Mouse (Mus musculus) hindbrain, postnatal 0 days (tissue): ENCODE results near the gene Satb1. TPM values are rescaled to one million over a fixed set of nuclear protein-coding genes. Genes with fewer than 3 reads are reported as not detected.

Experiments
- ATAC-seq: fragments of 200-750 bp; cut with Nextera tagmentation; 2 replicates; pipeline ENCODE4 v1.8.0; 2017; ENCODE audit warnings: mild to moderate bottlenecking, moderate TSS enrichment, moderate library complexity
- DNase-seq: peaks from one replicate; pipeline ENCODE4 v3.0.0-alpha.2; 2015; ENCODE audit warnings: low spot score
- H3K27ac ChIP-seq: fragments of 300-500 bp; sonication (generic); 2 replicates; pipeline ENCODE4 v1.5.1; 2014; ENCODE audit warnings: mild to moderate bottlenecking
- H3K27me3 ChIP-seq: fragments of 300-500 bp; sonication (generic); 2 replicates; pipeline ENCODE4 v1.6.1; 2014; ENCODE audit warnings: low read length, mixed read lengths; ENCODE audit not compliant: insufficient read depth
- H3K36me3 ChIP-seq: fragments of 300-500 bp; sonication (generic); 2 replicates; pipeline ENCODE4 v1.6.1; 2014; ENCODE audit warnings: low read length, mixed read lengths; ENCODE audit not compliant: insufficient read depth
- H3K4me1 ChIP-seq: fragments of 300-500 bp; sonication (generic); 2 replicates; pipeline ENCODE4 v1.6.1; 2014; ENCODE audit warnings: antibody characterized with exemption, low read length, mixed read lengths; ENCODE audit not compliant: insufficient read depth
- H3K4me2 ChIP-seq: fragments of 300-500 bp; sonication (generic); 2 replicates; pipeline ENCODE4 v1.6.1; 2014; ENCODE audit warnings: low read depth, mild to moderate bottlenecking, low read length, moderate library complexity, mixed read lengths
- H3K4me3 ChIP-seq: fragments of 300-500 bp; sonication (generic); 2 replicates; pipeline ENCODE4 v1.5.1; 2014; ENCODE audit warnings: low read length
- H3K9ac ChIP-seq: fragments of 300-500 bp; sonication (generic); replicated peaks from 2 replicates; pipeline ENCODE4 v1.6.1; 2014; ENCODE audit warnings: mild to moderate bottlenecking, low read length, moderate library complexity, mixed read lengths
- H3K9me3 ChIP-seq: fragments of 300-500 bp; sonication (generic); 2 replicates; pipeline ENCODE4 v1.6.1; 2016; ENCODE audit warnings: low read length, mixed read lengths
- CTCF ChIP-seq: IDR thresholded peaks from 2 replicates; pipeline ENCODE4 v1.5.1; 2016; ENCODE audit warnings: antibody characterized with exemption, control low read depth, low read depth
- WGBS: fragments of 180-500 bp; shearing (Covaris S2); extraction: QIAGEN DNeasy Blood & Tissue Kit; methylation state at CpG from one replicate; pipeline ENCODE4 v1.1.7; 2014; 5-methylcytosine and 5-hydroxymethylcytosine counted together
- polyA plus RNA-seq: library from polyadenylated mRNA; unstranded; fragments of >200 nt; fragmentation: Nextera tagmentation; extraction: Ambion mirVana; gene quantifications from 2 replicates; pipeline ENCODE4 v1.2.1, GENCODE M21; 2015
- total RNA-seq: library from RNA; depleted of rRNA; stranded (reverse); fragments of >200 nt; gene quantifications from 2 replicates; pipeline ENCODE4 v1.2.3, GENCODE M21; 2014

The Satb1 gene
- total and polyA plus RNA-seq, 2 experiments from 2014 or later = 21.5 to 44.5 TPM

DNA sequence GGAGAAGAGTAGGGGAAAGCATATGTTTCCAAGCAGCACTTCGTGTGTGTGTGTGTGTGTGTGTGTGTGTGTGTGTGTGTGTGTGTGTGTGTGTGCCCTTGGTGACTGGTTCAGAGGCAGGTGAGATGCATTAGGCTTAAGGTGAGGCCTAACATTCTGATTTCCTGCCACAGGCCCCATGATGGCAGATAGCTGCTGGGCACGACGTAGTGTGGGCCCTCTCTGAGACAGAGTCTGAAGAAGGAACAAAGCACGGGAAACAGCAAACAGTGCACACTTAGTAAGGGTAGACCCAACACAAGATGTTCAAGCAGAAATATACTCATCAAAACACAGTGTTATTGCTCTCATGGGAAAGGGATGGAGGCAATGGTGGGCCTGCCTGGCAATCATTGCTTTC lies 24.5 kb upstream of the Satb1 start:
- Histone ChIP-seq H3K4me3 (no peak overlapping the region), H3K27me3 (no peaks in the 10 kb centered on the region), H3K36me3 (no peaks in the 10 kb centered on the region), H3K27ac (no peak overlapping the region), H3K4me1 (no peaks in the 10 kb centered on the region), H3K4me2 (no peak overlapping the region), H3K9me3 (no peaks in the 10 kb centered on the region), H3K9ac (no peak overlapping the region)
- TF ChIP-seq CTCF = no peak
- ATAC-seq (no peak), DNase-seq (no peak)
- WGBS = 93% methylated on average over 4 of the region's 4 CpGs

DNA sequence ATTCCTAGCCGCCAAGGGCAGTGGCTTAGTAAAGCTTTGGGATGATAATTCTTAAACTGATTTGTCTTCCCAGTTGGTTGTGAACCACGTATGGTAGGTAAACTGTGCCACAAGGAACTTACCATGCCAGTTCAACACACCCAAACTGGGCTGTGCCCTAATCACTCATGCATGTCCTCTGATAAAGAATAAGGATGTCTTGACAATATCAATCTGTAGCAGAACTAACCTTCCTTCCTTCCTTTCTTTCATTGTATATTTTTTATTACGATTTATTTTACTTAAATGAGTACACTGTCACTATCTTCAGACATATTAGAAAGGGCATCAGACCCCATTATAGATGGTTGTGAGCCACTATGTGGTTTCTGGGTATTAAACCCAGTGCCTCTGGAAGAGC lies 23.2 kb upstream of the Satb1 start:
- TF ChIP-seq CTCF = no peak
- no peak overlapping the region for H3K27ac ChIP-seq
- no peak overlapping the region for H3K4me3 ChIP-seq
- no peaks in the 10 kb centered on the region for H3K36me3 ChIP-seq
- ATAC-seq (no peak), DNase-seq (no peak)
- WGBS = 82% methylated on average over 3 of the region's 3 CpGs
- H3K27me3 ChIP-seq = no peaks in the 10 kb centered on the region
- H3K4me2 ChIP-seq = no peak overlapping the region
- H3K9ac ChIP-seq = no peak overlapping the region
- no peaks in the 10 kb centered on the region for H3K4me1 ChIP-seq
- no peaks in the 10 kb centered on the region for H3K9me3 ChIP-seq

DNA sequence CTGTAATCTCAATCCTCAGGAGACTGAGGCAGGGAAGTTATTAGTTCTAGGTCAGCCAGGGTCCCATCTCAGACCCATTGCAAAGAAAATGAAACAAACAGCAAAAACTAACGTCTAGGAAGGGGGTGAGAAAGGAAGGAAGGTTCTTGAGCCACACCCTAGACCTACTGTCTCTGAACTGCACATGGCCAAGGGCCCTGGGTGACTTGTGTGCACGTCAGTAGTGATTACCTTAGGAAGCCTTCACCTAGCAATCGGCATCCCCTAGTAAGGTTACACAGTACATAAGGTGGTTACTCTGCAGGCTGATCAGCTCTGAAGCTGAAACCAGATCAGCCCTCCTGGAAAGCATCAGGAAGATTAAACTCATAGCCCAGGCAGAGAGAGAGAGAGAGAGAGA lies 22.2 kb upstream of the Satb1 start:
- Histone ChIP-seq H3K36me3 (no peaks in the 10 kb centered on the region), H3K4me2 (no peak overlapping the region), H3K9me3 (no peaks in the 10 kb centered on the region), H3K4me3 (no peak overlapping the region), H3K9ac (no peak overlapping the region), H3K4me1 (no peaks in the 10 kb centered on the region), H3K27me3 (no peaks in the 10 kb centered on the region), H3K27ac (no peak overlapping the region)
- no peak for ATAC-seq
- 82% methylated on average over 3 of the region's 3 CpGs for WGBS
- no peak for DNase-seq
- no peak for TF ChIP-seq CTCF

DNA sequence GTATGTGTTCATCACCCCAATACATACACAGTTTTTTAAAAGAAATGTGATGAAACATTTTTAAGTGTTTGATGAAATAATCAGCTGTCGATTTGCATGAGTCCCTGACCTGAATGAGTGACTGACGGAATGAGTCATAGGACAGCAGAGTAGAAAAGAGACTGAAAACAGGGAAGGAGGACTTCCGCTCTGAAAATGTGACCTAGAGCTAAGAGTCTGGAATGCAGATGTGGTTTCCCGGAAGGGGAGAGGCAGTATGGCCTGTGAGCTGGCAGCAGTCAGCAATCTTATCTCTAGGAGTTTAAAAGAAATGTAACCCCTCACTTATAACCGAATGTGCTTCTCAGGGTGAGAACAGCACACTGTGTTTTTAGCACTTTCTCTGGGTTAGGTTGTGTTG lies 20.9 kb upstream of the Satb1 start:
- no peak for DNase-seq
- Histone ChIP-seq H3K9me3 (no peaks in the 10 kb centered on the region), H3K9ac (no peak overlapping the region), H3K27me3 (no peaks in the 10 kb centered on the region), H3K4me1 (no peaks in the 10 kb centered on the region), H3K36me3 (no peaks in the 10 kb centered on the region), H3K27ac (no peak overlapping the region), H3K4me2 (no peak overlapping the region), H3K4me3 (no peak overlapping the region)
- no peak for ATAC-seq
- 88% methylated on average over 5 of the region's 5 CpGs for WGBS
- TF ChIP-seq CTCF = no peak

DNA sequence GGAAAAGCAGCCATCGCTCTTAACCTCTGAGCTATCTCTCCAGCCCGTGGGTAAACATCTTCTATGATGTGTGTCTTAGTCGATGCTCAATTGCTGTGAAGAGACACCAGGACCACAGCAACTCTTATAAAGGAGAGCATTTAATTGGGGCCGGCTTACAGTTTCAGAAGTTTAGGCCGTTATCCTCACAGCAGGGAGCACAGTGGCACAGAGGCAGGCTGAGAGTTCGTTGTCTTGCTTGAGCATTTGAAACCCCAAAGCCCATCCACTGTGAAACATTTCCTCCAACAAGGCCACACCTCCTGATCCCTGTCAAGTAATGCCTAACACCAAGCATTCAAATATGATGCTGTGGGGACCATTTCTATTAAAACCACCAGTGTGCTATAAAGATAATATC lies 7.5 kb upstream of the Satb1 start:
- no peak for TF ChIP-seq CTCF
- no peak for ATAC-seq
- no peak overlapping the region for H3K4me3 ChIP-seq

DNA sequence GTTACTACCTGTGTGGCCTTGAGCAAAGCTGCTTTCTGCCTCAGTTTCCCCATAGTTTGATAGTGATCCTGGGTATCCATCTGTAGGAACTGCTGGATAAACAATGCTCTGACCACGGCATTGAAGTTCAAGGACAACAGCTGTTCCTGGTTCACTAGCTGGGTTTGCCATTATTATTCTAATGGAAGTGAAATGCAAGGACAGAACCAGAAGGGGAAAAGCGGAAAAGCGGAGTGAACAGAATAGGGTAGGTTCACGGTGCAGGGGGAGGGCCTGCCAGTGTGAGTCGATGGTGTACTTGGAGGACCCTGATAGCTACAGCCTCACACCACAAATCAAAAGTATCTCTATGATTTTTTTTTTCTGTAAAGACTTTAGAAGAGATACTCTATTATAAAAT lies 6.4 kb upstream of the Satb1 start:
- 72% methylated on average over 5 of the region's 5 CpGs for WGBS

More for the DNA sequence above, 7.5 kb upstream of the Satb1 start:
- H3K9me3 ChIP-seq = no peaks in the 10 kb centered on the region
- no peak overlapping the region for H3K4me2 ChIP-seq
- DNase-seq = no peak
- H3K27ac ChIP-seq = no peak overlapping the region
- H3K4me1 ChIP-seq = no peaks in the 10 kb centered on the region
- no peak overlapping the region for H3K9ac ChIP-seq
- no peaks in the 10 kb centered on the region for H3K27me3 ChIP-seq
- no peaks in the 10 kb centered on the region for H3K36me3 ChIP-seq
- WGBS = 67% methylated on average over 6 of the region's 6 CpGs

DNA sequence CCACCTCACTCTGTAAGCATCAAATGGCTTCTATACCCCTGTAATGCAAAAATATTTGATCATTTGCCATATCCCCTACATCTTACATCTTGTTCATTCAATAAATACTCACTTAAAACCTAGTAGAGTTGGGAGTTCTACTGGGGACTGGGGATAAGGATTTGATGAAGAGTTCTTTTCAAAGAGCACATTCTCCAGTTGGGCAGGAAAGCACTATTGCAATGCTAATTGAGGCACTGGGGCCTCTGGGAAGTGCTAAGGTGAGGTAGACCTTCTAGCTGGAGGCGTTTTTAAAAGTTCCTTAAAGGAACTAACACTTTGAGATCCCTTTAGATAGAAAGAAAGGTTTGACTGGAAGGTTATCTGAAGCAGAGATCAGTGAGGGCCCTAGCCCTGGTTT lies 3.8 kb upstream of the Satb1 start:
- ATAC-seq = no peak
- Histone ChIP-seq H3K27me3 (0 out of 2 replicates have a peak, but pooled peaks cover 6% of the 10 kb centered on the region), H3K9me3 (no peaks in the 10 kb centered on the region), H3K9ac (no peak overlapping the region), H3K4me1 (no peaks in the 10 kb centered on the region), H3K4me2 (no peak overlapping the region), H3K4me3 (no peak overlapping the region), H3K27ac (no peak overlapping the region), H3K36me3 (no peaks in the 10 kb centered on the region)
- DNase-seq = no peak
- TF ChIP-seq CTCF = no peak
- WGBS = 25% methylated on average over 1 of the region's 1 CpGs

More for the DNA sequence above, 6.4 kb upstream of the Satb1 start:
- Histone ChIP-seq H3K9me3 (no peaks in the 10 kb centered on the region), H3K9ac (no peak overlapping the region), H3K27ac (no peak overlapping the region), H3K4me3 (no peak overlapping the region), H3K27me3 (no peaks in the 10 kb centered on the region), H3K4me2 (no peak overlapping the region), H3K4me1 (no peaks in the 10 kb centered on the region), H3K36me3 (no peaks in the 10 kb centered on the region)
- TF ChIP-seq CTCF = no peak
- ATAC-seq = no peak
- DNase-seq = no peak
